Mouse (Mus musculus) left cerebral cortex, postnatal 25 days (tissue): ENCODE data around the gene Itgal. TPM values are rescaled to one million over a fixed set of nuclear protein-coding genes. Genes with fewer than 3 reads are reported as not detected.
"Not testable (repeated sequence)": the region's sequence is repeated elsewhere in the genome, so short reads cannot be mapped to it uniquely, and the experiment has no call there.

Experiments
- DNase-seq, 2 experiments: peaks; one replicate each; pipeline ENCODE4 v3.0.0; 2022; ENCODE audit warnings: low spot score in 2 of 2, mixed read lengths in 1 of 2
- intact Hi-C: fragments of 180-260 bp; cut with DNase I; formaldehyde crosslinking; loops from one replicate; pipeline ENCODE4 v1.15.1; 2025
- total RNA-seq, 2 experiments: library from RNA; stranded (reverse); gene quantifications; 2 replicates each; pipeline ENCODE4 v1.2.3; 2021

The Itgal gene
- under 1 TPM; 0.34 to 0.94 TPM for total RNA-seq

- intact Hi-C loops, result loop anchor here (10.0 kb wide), 1 partner anchor 141 kb away; no protein-coding TSS in a partner anchor
- DNase-seq, result no peak
Observed at GRCm38 (mm10) chr7:127296098-127296497, at the start of gene Itgal. TSS of gene Itgal (plus strand) at chr7:127296260.

- DNase-seq, intact Hi-C loops: not testable (repeated sequence)
Observed at GRCm38 (mm10) chr7:127250511-127250910, 45.5 kb upstream of the Itgal start.

- DNase-seq, result peak in 1 of 2 experiments; percentile 37
- intact Hi-C loops, result no loop called here
Observed at GRCm38 (mm10) chr7:127252414-127252813, 43.6 kb upstream of the Itgal start.

- no peak for DNase-seq
- intact Hi-C loops, result no loop called here
Observed at GRCm38 (mm10) chr7:127253341-127253740, 42.7 kb upstream of the Itgal start.

GRCm38 (mm10) chr7:127253821-127254769 lies 42.0 kb upstream of the Itgal start:
- intact Hi-C loops, result no loop called here
- DNase-seq, result peak; percentile 95 to 97

- DNase-seq, result no peak
- intact Hi-C loops, result no loop called here
Observed at GRCm38 (mm10) chr7:127255008-127255407, 41.1 kb upstream of the Itgal start.

GRCm38 (mm10) chr7:127255965-127256364 lies 40.1 kb upstream of the Itgal start:
- intact Hi-C loops, result no loop called here

GRCm38 (mm10) chr7:127256518-127256917 lies 39.5 kb upstream of the Itgal start:
- intact Hi-C loops, result no loop called here
- no peak for DNase-seq

More at GRCm38 (mm10) chr7:127255965-127256364, 40.1 kb upstream of the Itgal start:
- no peak for DNase-seq

GRCm38 (mm10) chr7:127259186-127259905 lies 36.7 kb upstream of the Itgal start:
- peak in 1 of 2 experiments; percentile 69 for DNase-seq
- intact Hi-C loops, result no loop called here

GRCm38 (mm10) chr7:127260309-127261111 lies 35.5 kb upstream of the Itgal start, which contains the start of gene Dctpp1:
TSS of gene Dctpp1 (minus strand) at chr7:127260709.
- intact Hi-C loops, result no loop called here
- peak; percentile 97 to 100 for DNase-seq

- no peak for DNase-seq
- intact Hi-C loops, result loop anchor here (2.0 kb wide), 1 partner anchor 78 kb away; no protein-coding TSS in a partner anchor
Observed at GRCm38 (mm10) chr7:127262218-127262961, 33.7 kb upstream of the Itgal start.

GRCm38 (mm10) chr7:127263526-127263925 lies 32.5 kb upstream of the Itgal start:
- DNase-seq, result no peak
- intact Hi-C loops, result loop anchor here (2.0 kb wide), 1 partner anchor 77 kb away; no protein-coding TSS in a partner anchor

- no peak for DNase-seq
- intact Hi-C loops, result no loop called here
Observed at GRCm38 (mm10) chr7:127270256-127270655, 25.8 kb upstream of the Itgal start.

GRCm38 (mm10) chr7:127270666-127271065 lies 25.4 kb upstream of the Itgal start:
- intact Hi-C loops, result no loop called here

GRCm38 (mm10) chr7:127271093-127271492 lies 25.0 kb upstream of the Itgal start:
- intact Hi-C loops, result no loop called here
- DNase-seq, result no peak

More at GRCm38 (mm10) chr7:127270666-127271065, 25.4 kb upstream of the Itgal start:
- no peak for DNase-seq

GRCm38 (mm10) chr7:127272566-127272965 lies 23.5 kb upstream of the Itgal start:
- no peak for DNase-seq
- intact Hi-C loops, result no loop called here

- intact Hi-C loops, result no loop called here
- no peak for DNase-seq
Observed at GRCm38 (mm10) chr7:127273118-127273923, 22.7 kb upstream of the Itgal start.
